In the genomic region with DNA sequence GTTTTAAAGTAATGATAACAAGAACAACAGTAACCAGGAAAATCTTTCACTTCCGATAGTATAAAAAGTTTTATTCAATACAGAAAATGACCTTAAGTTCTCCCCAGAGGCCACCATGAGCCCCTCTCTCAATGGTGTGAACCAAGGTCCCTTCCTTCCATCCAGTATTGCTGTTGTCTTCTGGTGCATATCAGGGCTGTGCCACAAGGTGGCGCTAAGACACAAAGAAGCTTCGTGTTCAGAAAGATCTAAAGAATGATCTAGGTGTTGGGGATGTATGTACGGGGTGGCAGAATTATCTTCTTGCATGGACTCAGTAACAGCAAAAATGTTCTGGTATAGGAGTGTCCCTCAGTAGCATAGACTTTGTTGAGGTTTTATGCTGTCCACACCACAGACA, we compare ENCODE assay signal across 7 mouse cellular contexts.
DNase-seq lines count a peak whose midpoint lies in the region; ATAC-seq and TF ChIP-seq lines count a peak whose summit lies in the region.
"Not testable (repeated sequence)": the region's sequence is repeated elsewhere in the genome, so short reads cannot be mapped to it uniquely, and the experiment has no call there.

No protein-coding gene starts in this region.

- H3K27me3 ChIP-seq in forebrain, postnatal 0 days (ENCODE audit: insufficient read depth, low read length); midbrain, embryonic 11.5 days (ENCODE audit: control insufficient read depth, insufficient read depth, low read length): not testable (repeated sequence)
- H3K27me3 ChIP-seq in limb, embryonic 10.5 days (ENCODE audit: low read depth, poor library complexity, severe bottlenecking): peaks cover 10% of the 10 kb centered on the region; the same call in 1 of the 2 replicates

- not testable (repeated sequence) for H3K36me3 ChIP-seq in forebrain, postnatal 0 days (ENCODE audit: insufficient read depth); limb, embryonic 10.5 days; midbrain, embryonic 11.5 days (ENCODE audit: control insufficient read depth, insufficient read depth, low read length)

- DNase-seq in R1 (ENCODE audit: low read depth, low spot score): peak; percentile 56
- peak; percentile 44 to 58 for DNase-seq in cerebellum, postnatal 14 days
- DNase-seq in forebrain, postnatal 0 days: peak; percentile 71
- DNase-seq in induced T-regulatory cell, adult 2 months (ENCODE audit: low read depth): peak; percentile 59
- DNase-seq in limb, embryonic 10.5 days (ENCODE audit: low spot score): peak; percentile 48
- peak; percentile 89 for DNase-seq in midbrain, embryonic 11.5 days (ENCODE audit: low spot score, missing footprints)
- DNase-seq in spleen, postnatal 4 days (ENCODE audit: low spot score in 2 of 2): peak; percentile 24 to 59

- 27% methylated on average over 4 of the region's 4 CpGs for WGBS in forebrain, postnatal 0 days
- 23% methylated on average over 4 of the region's 4 CpGs for WGBS in limb, embryonic 10.5 days
- WGBS in midbrain, embryonic 11.5 days: 14% methylated on average over 4 of the region's 4 CpGs

- not testable (repeated sequence) for H3K9me3 ChIP-seq in forebrain, postnatal 0 days (ENCODE audit: low read length); limb, embryonic 10.5 days (replicated peaks); midbrain, embryonic 11.5 days (ENCODE audit: control insufficient read depth, low read length)

- H3K27ac ChIP-seq in forebrain, postnatal 0 days (ENCODE audit: low read depth, low read length); limb, embryonic 10.5 days; midbrain, embryonic 11.5 days (ENCODE audit: low read depth, low read length): not testable (repeated sequence)

- peak; percentile 70 for TF ChIP-seq CTCF in forebrain, postnatal 0 days (IDR thresholded peaks at IDR 0.05; ENCODE audit: low read depth)

- not testable (repeated sequence) for H3K4me3 ChIP-seq in forebrain, postnatal 0 days (ENCODE audit: low read depth, low read length); limb, embryonic 10.5 days; midbrain, embryonic 11.5 days (ENCODE audit: low read depth, low read length)

- not testable (repeated sequence) for H3K9ac ChIP-seq in forebrain, postnatal 0 days; midbrain, embryonic 11.5 days (ENCODE audit: low read length)

- not testable (repeated sequence) for ATAC-seq in forebrain, postnatal 0 days; midbrain, embryonic 11.5 days (ENCODE audit: low FRiP score)

- not testable (repeated sequence) for H3K4me1 ChIP-seq in forebrain, postnatal 0 days (ENCODE audit: insufficient read depth); limb, embryonic 10.5 days; midbrain, embryonic 11.5 days (ENCODE audit: control insufficient read depth, insufficient read depth, low read length)

- H3K4me2 ChIP-seq in forebrain, postnatal 0 days (ENCODE audit: low read depth); midbrain, embryonic 11.5 days: not testable (repeated sequence)
